Mouse (Mus musculus) stomach, postnatal 0 days (tissue): ENCODE measurements around the gene Hoxd4. TPM values are rescaled to one million over a fixed set of nuclear protein-coding genes. Genes with fewer than 3 reads are reported as not detected.
A peak's percentile ranks its signal among the peaks of the same experiment; 100 is the strongest.

Experiments used
- ATAC-seq: fragments of 200-750 bp; cut with Nextera tagmentation; 2 replicates; pipeline ENCODE4 v1.8.0; 2017; ENCODE audit not compliant: low FRiP score, low TSS enrichment
- DNase-seq: peaks from one replicate; pipeline ENCODE4 v3.0.0-alpha.2; 2016; ENCODE audit warnings: low spot score
- H3K27ac ChIP-seq: fragments of 300-500 bp; sonication (generic); replicated peaks from 2 replicates; pipeline ENCODE4 v1.5.1; 2014; ENCODE audit warnings: mild to moderate bottlenecking, control low read depth
- H3K27me3 ChIP-seq: fragments of 300-500 bp; sonication (generic); 2 replicates; pipeline ENCODE4 v1.6.1; 2014; ENCODE audit warnings: low read length; ENCODE audit not compliant: control insufficient read depth, insufficient read depth
- H3K36me3 ChIP-seq: fragments of 300-500 bp; sonication (generic); 2 replicates; pipeline ENCODE4 v1.6.1; 2014; ENCODE audit warnings: low read length, mixed read lengths; ENCODE audit not compliant: control insufficient read depth, insufficient read depth
- H3K4me1 ChIP-seq: fragments of 300-500 bp; sonication (generic); replicated peaks from 2 replicates; pipeline ENCODE4 v1.6.1; 2014; ENCODE audit warnings: antibody characterized with exemption; ENCODE audit not compliant: control insufficient read depth, insufficient read depth
- H3K4me2 ChIP-seq: fragments of 300-500 bp; sonication (generic); replicated peaks from 2 replicates; pipeline ENCODE4 v1.6.1; 2014; ENCODE audit warnings: low read depth, mild to moderate bottlenecking, control low read depth, moderate library complexity
- H3K4me3 ChIP-seq: fragments of 300-500 bp; sonication (generic); 2 replicates; pipeline ENCODE4 v1.5.1; 2014; ENCODE audit warnings: low read depth, low read length, control low read depth
- H3K9ac ChIP-seq: fragments of 300-500 bp; sonication (generic); 2 replicates; pipeline ENCODE4 v1.6.1; 2014; ENCODE audit warnings: mild to moderate bottlenecking, low read length, control low read depth, mixed read lengths
- H3K9me3 ChIP-seq: fragments of 300-500 bp; sonication (generic); 2 replicates; pipeline ENCODE4 v1.6.1; 2016; ENCODE audit warnings: low read length; ENCODE audit not compliant: control insufficient read depth
- CTCF ChIP-seq: IDR thresholded peaks from 2 replicates; pipeline ENCODE4 v1.5.1; 2016; ENCODE audit warnings: antibody characterized with exemption, low read depth, mild to moderate bottlenecking, moderate library complexity
- EP300 ChIP-seq: optimal IDR thresholded peaks from 2 replicates; pipeline ENCODE3; 2016; ENCODE audit warnings: antibody characterized with exemption
- WGBS: fragments of 180-500 bp; shearing (Covaris S2); extraction: QIAGEN DNeasy Blood & Tissue Kit; methylation state at CpG from one replicate; pipeline ENCODE4 v1.1.7; 2014; 5-methylcytosine and 5-hydroxymethylcytosine counted together
- polyA plus RNA-seq: library from polyadenylated mRNA; unstranded; fragments of >200 nt; fragmentation: Nextera tagmentation; extraction: Ambion mirVana; gene quantifications from 2 replicates; pipeline ENCODE4 v1.2.1, GENCODE M21; 2015

Gene Hoxd4
- polyA plus RNA-seq, 1 experiment from 2014 or later, result 0.08 TPM

GRCm38 (mm10) chr2:74681594-74682531 is 29.9 kb upstream of the Hoxd4 start:
- Histone ChIP-seq H3K27ac (no peak overlapping the region), H3K4me3 (peak overlapping the region; percentile 23), H3K9ac (no peak overlapping the region), H3K9me3 (no peaks in the 10 kb centered on the region), H3K27me3 (peaks cover 57% of the 10 kb centered on the region), H3K4me2 (peak overlapping the region; percentile 35), H3K4me1 (no peaks in the 10 kb centered on the region), H3K36me3 (no peaks in the 10 kb centered on the region)
- WGBS, result 1% methylated on average over 58 of the region's 78 CpGs
- DNase-seq, result peak; percentile 20
- ATAC-seq, result peak; percentile 43
- no peak for TF ChIP-seq CTCF
- TF ChIP-seq EP300, result no peak

GRCm38 (mm10) chr2:74682796-74683195 is 28.9 kb upstream of the Hoxd4 start:
- ATAC-seq, result peak; percentile 33; the same call in 1 of the 2 replicates
- Histone ChIP-seq H3K9ac (no peak overlapping the region), H3K9me3 (no peaks in the 10 kb centered on the region), H3K27me3 (peaks cover 60% of the 10 kb centered on the region), H3K4me1 (no peaks in the 10 kb centered on the region), H3K4me3 (peak overlapping the region; percentile 23), H3K27ac (no peak overlapping the region), H3K4me2 (peak overlapping the region; percentile 35; the same call in 1 of the 2 replicates), H3K36me3 (no peaks in the 10 kb centered on the region)
- 2% methylated on average over 30 of the region's 51 CpGs for WGBS
- no peak for DNase-seq
- no peak for TF ChIP-seq EP300

- peaks cover 57% of the 10 kb centered on the region for H3K27me3 ChIP-seq
- no peaks in the 10 kb centered on the region for H3K9me3 ChIP-seq
- H3K36me3 ChIP-seq, result no peaks in the 10 kb centered on the region
- H3K4me3 ChIP-seq, result no peak overlapping the region
- no peak overlapping the region for H3K27ac ChIP-seq
- WGBS, result 2% methylated on average over 18 of the region's 18 CpGs
- peak; percentile 13 for DNase-seq
- no peaks in the 10 kb centered on the region for H3K4me1 ChIP-seq
- H3K4me2 ChIP-seq, result no peak overlapping the region
- H3K9ac ChIP-seq, result no peak overlapping the region
- ATAC-seq, result no peak; the same call in 1 of the 2 replicates
- no peak for TF ChIP-seq CTCF
- no peak for TF ChIP-seq EP300
Observed at GRCm38 (mm10) chr2:74683471-74683951, 28.2 kb upstream of the Hoxd4 start.

GRCm38 (mm10) chr2:74684106-74684505 is 27.6 kb upstream of the Hoxd4 start:
- TF ChIP-seq EP300 (no peak), CTCF (no peak)
- Histone ChIP-seq H3K4me2 (no peak overlapping the region), H3K9me3 (no peaks in the 10 kb centered on the region), H3K4me1 (no peaks in the 10 kb centered on the region), H3K27ac (no peak overlapping the region), H3K4me3 (no peak overlapping the region), H3K27me3 (peaks cover 54% of the 10 kb centered on the region), H3K36me3 (no peaks in the 10 kb centered on the region), H3K9ac (no peak overlapping the region)
- peak; percentile 11 for DNase-seq
- ATAC-seq, result no peak
- WGBS, result 4% methylated on average over 12 of the region's 12 CpGs

- no peak overlapping the region for H3K9ac ChIP-seq
- TF ChIP-seq CTCF (no peak), EP300 (no peak)
- no peaks in the 10 kb centered on the region for H3K9me3 ChIP-seq
- H3K27ac ChIP-seq, result no peak overlapping the region
- no peak overlapping the region for H3K4me2 ChIP-seq
- no peaks in the 10 kb centered on the region for H3K36me3 ChIP-seq
- ATAC-seq (no peak), DNase-seq (peak; percentile 4)
- H3K27me3 ChIP-seq, result peaks cover 51% of the 10 kb centered on the region
- 10% methylated on average over 4 of the region's 4 CpGs for WGBS
- H3K4me1 ChIP-seq, result no peaks in the 10 kb centered on the region
- no peak overlapping the region for H3K4me3 ChIP-seq
Observed at GRCm38 (mm10) chr2:74685059-74685603, 26.6 kb upstream of the Hoxd4 start.
